Mouse (Mus musculus) liver, embryonic 14.5 days (tissue): ENCODE data around the gene Xpnpep2.

Experiments
- CTCF ChIP-seq: IDR thresholded peaks from 2 replicates; pipeline ENCODE4 v1.5.1; 2016; ENCODE audit warnings: antibody characterized with exemption, low read depth, control low read depth
- EP300 ChIP-seq: IDR thresholded peaks from 2 replicates; pipeline ENCODE4 v1.6.1; 2016; ENCODE audit warnings: antibody characterized with exemption, low read depth

DNA sequence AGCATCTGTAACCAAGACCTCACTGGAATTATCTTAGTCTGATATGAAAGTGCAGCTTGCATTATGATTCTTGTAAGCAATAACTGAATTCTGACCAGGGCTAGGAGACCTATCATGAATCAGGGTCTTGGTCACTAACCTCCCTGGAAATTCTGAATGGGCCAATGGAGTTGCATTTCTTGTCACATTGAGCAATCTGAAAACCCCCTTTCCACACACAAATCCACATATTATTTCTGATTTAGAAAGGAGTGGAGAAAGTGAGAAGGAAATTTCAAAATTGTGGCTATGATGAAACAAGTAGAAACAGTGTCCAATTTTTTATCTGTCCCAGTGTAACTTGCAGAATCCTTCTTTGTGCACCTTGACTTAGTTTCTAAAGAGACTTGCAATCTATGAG lies 10.8 kb downstream of the Xpnpep2 start:
- TF ChIP-seq CTCF (no peak), EP300 (no peak)
